ENCODE assay signal across 8 mouse cellular contexts in the genomic region with DNA sequence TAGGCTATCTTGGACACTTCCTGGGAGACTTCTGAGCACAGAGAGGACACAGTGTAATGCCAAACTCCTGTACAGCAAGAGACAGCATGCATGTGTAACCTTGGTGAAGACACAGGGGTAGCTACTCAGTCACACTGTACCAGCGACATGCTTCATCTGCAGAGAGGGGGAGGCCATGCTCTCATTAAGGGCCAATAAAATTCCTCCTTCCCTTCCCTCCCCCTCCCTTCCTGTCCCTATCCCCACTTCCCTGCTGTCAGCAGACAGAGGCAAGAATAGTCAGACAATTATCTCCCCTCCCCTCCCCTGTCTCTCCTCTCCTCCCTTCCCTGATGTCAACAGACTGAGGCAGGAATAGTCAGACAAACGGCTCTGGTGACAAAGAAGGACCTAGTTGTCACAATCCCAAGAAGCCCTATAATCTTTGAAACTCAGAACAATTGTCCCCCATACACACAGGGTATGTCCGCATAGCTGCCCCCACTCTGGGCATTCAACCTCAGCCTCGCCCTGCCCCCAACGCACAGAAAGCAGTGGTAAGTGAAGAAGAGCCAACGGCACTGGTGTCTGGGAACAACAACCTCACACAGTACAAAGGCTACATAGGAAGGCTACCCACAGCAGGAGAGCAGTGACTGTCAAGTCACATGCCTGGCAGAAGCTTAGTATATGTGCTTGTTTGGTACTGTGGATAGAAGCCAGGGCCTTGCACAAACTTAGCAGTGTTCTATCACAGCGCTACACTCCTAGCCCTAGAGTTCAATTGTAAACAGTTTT. TPM values are rescaled to one million over a fixed set of nuclear protein-coding genes. Genes with fewer than 3 reads are reported as not detected.
A peak's percentile ranks its signal among the peaks of the same experiment; 100 is the strongest.
DNase-seq lines count a peak whose midpoint lies in the region; ATAC-seq and TF ChIP-seq lines count a peak whose summit lies in the region.

No protein-coding gene starts in this region.

- DNase-seq in layer of hippocampus, adult 2 months (ENCODE audit: low spot score in 2 of 2), result no peak
- DNase-seq in layer of hippocampus, postnatal 36 days, result no peak
- no peak for DNase-seq in c-Kit-positive CD71-positive TER-119-positive erythroid progenitor cells, embryonic 14.5 days (ENCODE audit: low spot score)
- DNase-seq in urinary bladder, postnatal 14 days (ENCODE audit: low spot score), result no peak

- peaks cover 47% of the 10 kb centered on the region for H3K4me1 ChIP-seq in brown adipose tissue, adult 24 weeks (ENCODE audit: control insufficient read depth, insufficient read depth, insufficient read length, low read length)
- H3K4me1 ChIP-seq in heart, embryonic 14.5 days (ENCODE audit: control insufficient read depth in 2 of 2, insufficient read depth in 2 of 2, low read length in 2 of 2), result peaks cover 50 to 66% of the 10 kb centered on the region in 2 experiments
- peaks cover 38% of the 10 kb centered on the region for H3K4me1 ChIP-seq in liver, embryonic 15.5 days (replicated peaks)
- H3K4me1 ChIP-seq in neural tube, embryonic 15.5 days, result peaks cover 57% of the 10 kb centered on the region

- peak overlapping the region; percentile 90 for H3K27ac ChIP-seq in layer of hippocampus, adult 2 months
- H3K27ac ChIP-seq in brown adipose tissue, adult 24 weeks (replicated peaks; ENCODE audit: low read depth, low read length), result peak overlapping the region; percentile 72
- H3K27ac ChIP-seq in heart, embryonic 14.5 days (replicated peaks in 1 of 2; ENCODE audit: control insufficient read depth in 1 of 2, insufficient read depth in 1 of 2, low read depth in 2 of 2, low read length in 2 of 2), result peak overlapping the region; percentile 86 to 92
- H3K27ac ChIP-seq in liver, embryonic 15.5 days (replicated peaks), result peak overlapping the region; percentile 62
- H3K27ac ChIP-seq in neural tube, embryonic 15.5 days (replicated peaks), result peak overlapping the region; percentile 86

- H3K4me2 ChIP-seq in heart, embryonic 14.5 days (ENCODE audit: low read length), result peak overlapping the region; percentile 19
- H3K4me2 ChIP-seq in liver, embryonic 15.5 days, result peak overlapping the region; percentile 13
- peak overlapping the region; percentile 19; the same call in 1 of the 2 replicates for H3K4me2 ChIP-seq in neural tube, embryonic 15.5 days

- ATAC-seq in heart, embryonic 14.5 days (ENCODE audit: insufficient number of reproducible peaks, insufficient read depth, low FRiP score, low read depth), result peak; percentile 63
- peak; percentile 43; the same call in 1 of the 2 replicates for ATAC-seq in liver, embryonic 15.5 days (ENCODE audit: insufficient read depth)
- peak; percentile 80 for ATAC-seq in neural tube, embryonic 15.5 days (ENCODE audit: low FRiP score)

- no peaks in the 10 kb centered on the region for H3K36me3 ChIP-seq in heart, embryonic 14.5 days (ENCODE audit: control insufficient read depth, insufficient read depth, low read length)
- no peaks in the 10 kb centered on the region for H3K36me3 ChIP-seq in liver, embryonic 15.5 days (replicated peaks)
- no peaks in the 10 kb centered on the region for H3K36me3 ChIP-seq in neural tube, embryonic 15.5 days

- H3K4me3 ChIP-seq in layer of hippocampus, adult 2 months, result no peak overlapping the region
- no peak overlapping the region for H3K4me3 ChIP-seq in brown adipose tissue, adult 24 weeks (ENCODE audit: insufficient read depth, low read depth, low read length)
- no peak overlapping the region for H3K4me3 ChIP-seq in heart, embryonic 14.5 days (ENCODE audit: control insufficient read depth in 1 of 2, insufficient read depth in 1 of 2, low read depth in 1 of 2, low read length in 2 of 2)
- no peak overlapping the region for H3K4me3 ChIP-seq in liver, embryonic 15.5 days (replicated peaks)
- no peak overlapping the region for H3K4me3 ChIP-seq in neural tube, embryonic 15.5 days (replicated peaks)

- no peak for TF ChIP-seq CTCF in layer of hippocampus, adult 2 months (conservative IDR thresholded peaks at IDR 0.05)

- H3K27me3 ChIP-seq in heart, embryonic 14.5 days (ENCODE audit: control insufficient read depth, insufficient read depth, low read length), result no peaks in the 10 kb centered on the region
- H3K27me3 ChIP-seq in liver, embryonic 15.5 days, result no peaks in the 10 kb centered on the region
- no peaks in the 10 kb centered on the region for H3K27me3 ChIP-seq in neural tube, embryonic 15.5 days (replicated peaks)

- H3K9me3 ChIP-seq in heart, embryonic 14.5 days (ENCODE audit: control insufficient read depth, low read length), result no peaks in the 10 kb centered on the region
- H3K9me3 ChIP-seq in liver, embryonic 15.5 days (replicated peaks), result no peaks in the 10 kb centered on the region
- H3K9me3 ChIP-seq in neural tube, embryonic 15.5 days (replicated peaks), result no peaks in the 10 kb centered on the region

- 16% methylated on average over 7 of the region's 7 CpGs for WGBS in heart, embryonic 14.5 days
- WGBS in liver, embryonic 15.5 days (ENCODE audit: insufficient replicate concordance), result 21% methylated on average over 7 of the region's 7 CpGs
- WGBS in neural tube, embryonic 15.5 days, result 12% methylated on average over 7 of the region's 7 CpGs

- peak overlapping the region; percentile 9; the same call in 1 of the 2 replicates for H3K9ac ChIP-seq in heart, embryonic 14.5 days (ENCODE audit: low read length)
- no peak overlapping the region for H3K9ac ChIP-seq in liver, embryonic 15.5 days
- H3K9ac ChIP-seq in neural tube, embryonic 15.5 days (replicated peaks), result no peak overlapping the region

RNA-seq across cellular contexts. Expression of gene Rasa3, which starts 28.8 kb away (rescaled TPM):
- 10 to 100 TPM; 62.8 to 63.4 TPM for total RNA-seq in layer of hippocampus, adult 2 months (2021)
- 10 to 100 TPM; 62.4 to 69.7 TPM for total RNA-seq in layer of hippocampus, postnatal 36 days (2021)
- 9.7 and 13.9 TPM in 2 replicates for polyA plus RNA-seq in brown adipose tissue, adult 24 weeks (2012; ENCODE audit: insufficient read depth, insufficient read length, missing spikeins)
- 20.9 and 24.9 TPM in 2 replicates for polyA plus RNA-seq in heart, embryonic 14.5 days (2014; fragmentation: Nextera tagmentation; extraction: Ambion mirVana)
- polyA plus RNA-seq in liver, embryonic 15.5 days (2015; fragmentation: Nextera tagmentation; extraction: Ambion mirVana), result 16.4 and 19.0 TPM in 2 replicates
- polyA plus RNA-seq in neural tube, embryonic 15.5 days (2015; fragmentation: Nextera tagmentation; extraction: Ambion mirVana), result 38.8 and 39.3 TPM in 2 replicates

RNA-seq across cellular contexts. Expression of gene Cfap97d2, which starts 57.1 kb away (rescaled TPM):
- 1 to 10 TPM; 3.1 to 3.2 TPM for total RNA-seq in layer of hippocampus, adult 2 months (2021)
- total RNA-seq in layer of hippocampus, postnatal 36 days (2021), result 1 to 10 TPM; 1.1 to 1.3 TPM
- not detected in 2 replicates for polyA plus RNA-seq in brown adipose tissue, adult 24 weeks (2012; ENCODE audit: insufficient read depth, insufficient read length, missing spikeins)
- not detected in 2 replicates for polyA plus RNA-seq in heart, embryonic 14.5 days (2014; fragmentation: Nextera tagmentation; extraction: Ambion mirVana)
- polyA plus RNA-seq in liver, embryonic 15.5 days (2015; fragmentation: Nextera tagmentation; extraction: Ambion mirVana), result 0.12 TPM in 1 of 2 replicates, not detected in the other
- 0.83 and 1.4 TPM in 2 replicates for polyA plus RNA-seq in neural tube, embryonic 15.5 days (2015; fragmentation: Nextera tagmentation; extraction: Ambion mirVana)
